Mouse (Mus musculus) megakaryocyte, embryonic 14.5 days (primary cell): ENCODE measurements around the gene Mrpl45.

Source experiments
- FLI1 ChIP-seq: IDR thresholded peaks from 2 replicates; pipeline ENCODE4 v1.6.1; 2012; ENCODE audit warnings: low read length, inconsistent platforms, mixed read lengths
- GATA1 ChIP-seq: IDR thresholded peaks from 3 replicates; pipeline ENCODE4 v1.6.1; 2012; ENCODE audit warnings: mixed read lengths, low read length, inconsistent platforms, borderline replicate concordance

- no peak for TF ChIP-seq GATA1
- TF ChIP-seq FLI1: no peak
Measured at GRCm38 (mm10) chr11:97301406-97301805, 14.1 kb upstream of the Mrpl45 start.
